Mouse (Mus musculus) left cerebral cortex, postnatal 14 days (tissue): ENCODE results near the gene Zic3. TPM values are rescaled to one million over a fixed set of nuclear protein-coding genes. Genes with fewer than 3 reads are reported as not detected.

ENCODE experiments used
- DNase-seq, 2 experiments: peaks; one replicate each; pipeline ENCODE4 v3.0.0; 2021 to 2022; ENCODE audit warnings: low spot score in 2 of 2, mixed read lengths in 1 of 2
- intact Hi-C: fragments of 180-260 bp; cut with DNase I; formaldehyde crosslinking; loops from one replicate; pipeline ENCODE4 v1.15.1; 2025
- long read RNA-seq, 2 experiments: library from polyadenylated mRNA; stranded (forward); transcript quantifications; one replicate each; pipeline ENCODE4 v2.0.0; 2021
- total RNA-seq, 2 experiments: library from RNA; stranded (reverse); gene quantifications; 2 replicates each; pipeline ENCODE4 v1.2.3; 2021

Gene Zic3
- 1 to 10 TPM; 4.1 to 4.7 TPM for total RNA-seq
- long read RNA-seq, experiment 1, partial matches to known transcripts: 1 of 9 reads
- long read RNA-seq, experiment 1, other reads (novel, unspliced or antisense): 0 of 9 reads
- long read RNA-seq, experiment 2, partial matches to known transcripts: 1 of 4 reads
- long read RNA-seq, experiment 2, other reads (novel, unspliced or antisense): 0 of 4 reads

DNA sequence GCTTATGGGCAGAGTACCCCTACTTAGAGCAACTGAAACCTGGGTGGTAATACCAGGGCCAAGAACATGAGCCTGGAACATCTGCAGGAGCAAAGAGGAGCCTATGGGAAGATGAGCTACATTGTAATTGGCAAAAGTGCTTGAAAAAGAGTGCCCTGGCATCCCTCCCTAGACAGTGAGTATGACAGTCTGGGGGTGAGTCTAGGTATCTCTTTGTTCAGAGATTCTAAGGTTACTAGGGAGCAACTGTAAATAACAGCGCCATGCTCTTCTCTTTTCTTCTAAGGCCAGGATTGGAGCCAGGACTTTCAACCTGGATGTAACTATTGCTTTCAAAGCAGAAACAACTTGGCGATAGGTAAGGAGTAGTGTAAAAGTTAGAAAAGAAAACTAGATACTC, at the start of gene Zic3:
Gene Zic3, plus strand, starts transcription at position 301 of the 400 bp plus-strand sequence.
- no peak for DNase-seq
- intact Hi-C loops: no loop called here

DNA sequence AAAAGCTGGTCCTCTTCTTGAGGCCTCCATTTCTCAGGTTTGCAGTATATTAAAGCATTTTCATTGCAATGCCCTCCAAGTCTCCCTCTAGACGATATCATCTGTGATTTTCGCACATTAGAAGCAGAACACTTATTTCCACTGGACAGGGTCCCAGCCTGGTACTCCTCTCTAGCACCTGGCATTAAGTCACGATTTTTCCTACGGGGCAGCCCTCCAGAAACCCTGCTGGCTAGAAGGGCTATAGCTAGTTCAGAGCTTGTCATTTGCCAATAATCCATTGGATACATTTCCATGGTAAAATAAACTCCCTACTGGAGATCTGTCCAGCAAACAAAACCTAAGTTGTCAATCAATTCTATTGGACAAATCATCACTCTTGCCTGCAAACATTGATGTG, 40.1 kb upstream of the Zic3 start:
- DNase-seq: no peak
- intact Hi-C loops: no loop called here

DNA sequence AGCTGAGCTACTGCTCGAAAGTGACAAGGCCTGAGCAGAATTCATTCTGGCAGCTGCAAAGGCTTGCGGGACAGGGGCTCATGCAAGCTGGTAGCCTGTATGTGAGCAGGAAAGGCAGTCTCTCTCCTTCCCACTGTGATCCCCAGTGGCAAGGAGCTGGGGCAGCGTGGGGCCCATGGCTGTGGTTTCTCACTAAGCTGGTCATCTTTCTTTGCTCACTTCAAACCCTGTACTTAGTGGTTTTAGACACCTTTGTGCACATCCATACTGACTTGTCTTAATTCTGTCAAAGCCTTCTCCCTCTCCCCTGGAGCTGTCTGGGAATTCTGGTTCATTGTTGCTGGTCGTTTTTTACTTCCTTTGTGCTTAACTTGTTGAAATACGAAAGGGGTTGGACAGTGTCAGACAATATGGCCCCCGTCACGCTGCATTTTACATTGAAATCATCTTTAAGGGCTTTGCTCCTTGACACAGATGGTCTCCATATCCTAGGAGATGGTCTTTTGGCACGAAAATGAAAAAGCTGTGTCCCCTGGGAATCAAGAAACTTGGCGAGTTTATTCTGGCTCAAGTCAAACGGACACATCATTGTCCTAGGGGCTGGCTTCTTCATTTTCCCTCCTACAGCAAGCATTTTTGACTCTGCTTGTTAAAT, 34.9 kb upstream of the Zic3 start:
- no peak for DNase-seq
- intact Hi-C loops: no loop called here

DNA sequence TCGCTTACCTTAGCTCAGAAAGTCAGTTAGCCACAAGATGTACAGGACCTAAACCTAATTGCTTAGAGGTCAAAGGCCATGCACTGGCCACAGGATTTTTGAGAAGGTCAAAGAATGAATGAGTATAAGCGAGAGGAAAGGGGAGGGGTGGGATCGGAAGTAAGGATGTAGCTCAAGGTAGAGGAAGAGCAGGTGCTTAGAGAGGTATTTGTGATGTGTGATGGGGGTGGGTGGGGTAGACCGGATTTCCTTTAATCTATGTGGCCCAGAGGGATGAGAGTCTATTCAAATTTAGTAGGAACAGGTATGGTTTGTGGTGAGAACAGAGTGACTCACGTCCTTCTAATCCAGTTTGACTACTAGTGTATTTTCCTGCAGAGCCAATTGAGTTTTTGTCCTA, 9.1 kb upstream of the Zic3 start:
- DNase-seq: no peak
- intact Hi-C loops: no loop called here

DNA sequence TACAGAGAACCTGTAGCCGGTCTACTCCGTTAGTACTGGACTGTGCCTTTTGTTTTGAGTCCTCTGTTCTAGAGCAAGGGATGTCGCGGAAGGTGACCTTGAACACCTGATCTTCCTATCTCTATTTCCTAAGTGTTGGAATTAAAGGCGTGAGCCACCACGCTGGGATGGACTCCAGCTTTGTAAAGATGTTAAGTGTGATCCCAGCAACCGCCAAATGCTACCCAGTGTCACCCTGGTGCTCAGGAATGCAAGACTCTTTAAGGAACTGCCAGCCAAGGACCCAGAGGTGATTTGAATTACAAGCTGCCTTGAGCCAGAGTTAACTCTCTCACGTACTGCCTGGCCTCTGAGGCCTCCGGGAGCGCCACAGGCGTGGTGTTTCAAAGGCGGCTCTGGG, 8.4 kb upstream of the Zic3 start:
- intact Hi-C loops: no loop called here
- no peak for DNase-seq

DNA sequence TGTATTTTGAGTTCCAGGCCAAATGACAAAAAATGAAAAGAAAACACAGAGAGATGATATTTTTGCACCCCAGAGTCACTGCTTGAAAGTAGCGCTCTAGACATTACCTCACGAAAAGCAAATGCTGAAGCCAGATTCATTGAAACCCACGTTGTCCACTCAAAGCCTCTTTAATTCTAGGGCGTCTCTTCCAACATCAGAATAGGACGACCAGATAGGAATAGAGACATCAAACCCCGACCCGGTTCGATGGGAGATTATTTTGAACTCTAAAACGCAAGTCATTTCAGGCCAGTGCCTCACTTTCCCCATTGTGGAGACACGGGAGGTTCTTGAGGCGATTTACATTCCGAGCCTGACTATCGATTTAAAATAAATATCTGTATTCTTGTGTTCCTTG, 7.7 kb upstream of the Zic3 start:
- intact Hi-C loops: loop anchor here (5.0 kb wide), 1 partner anchor 97 kb away; no protein-coding TSS in a partner anchor
- DNase-seq: no peak

DNA sequence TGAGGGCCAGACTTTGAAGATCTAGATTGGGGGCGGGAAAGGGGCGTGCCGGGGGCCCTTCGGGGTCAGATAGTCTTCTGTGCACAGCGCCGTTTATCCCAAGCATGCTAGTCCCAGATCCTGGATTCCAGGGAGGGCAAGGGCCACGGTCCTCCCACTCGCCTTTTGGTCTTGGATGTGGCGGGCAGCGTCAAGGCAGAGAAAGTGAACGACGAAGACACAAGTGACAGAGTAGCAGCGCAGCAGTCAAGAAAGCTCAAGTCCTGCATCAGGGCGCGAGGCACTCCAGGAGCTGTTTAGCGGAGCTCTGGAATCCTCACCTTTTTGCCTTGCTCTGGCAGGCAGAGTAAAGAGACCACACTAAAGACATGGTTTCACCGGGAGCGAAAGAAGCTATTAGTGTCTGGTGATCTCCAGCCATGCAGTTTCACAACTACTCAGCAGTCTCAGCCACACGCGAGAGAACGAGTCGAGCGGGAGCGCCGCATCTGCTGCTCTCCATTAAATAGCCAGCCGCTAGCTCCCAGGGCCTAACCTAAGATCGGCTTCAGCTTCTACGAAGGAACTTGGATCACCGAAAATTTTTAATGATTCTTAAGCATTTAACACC, 7.1 kb upstream of the Zic3 start:
- intact Hi-C loops: loop anchor here (5.0 kb wide), 1 partner anchor 98 kb away; no protein-coding TSS in a partner anchor
- DNase-seq: no peak

DNA sequence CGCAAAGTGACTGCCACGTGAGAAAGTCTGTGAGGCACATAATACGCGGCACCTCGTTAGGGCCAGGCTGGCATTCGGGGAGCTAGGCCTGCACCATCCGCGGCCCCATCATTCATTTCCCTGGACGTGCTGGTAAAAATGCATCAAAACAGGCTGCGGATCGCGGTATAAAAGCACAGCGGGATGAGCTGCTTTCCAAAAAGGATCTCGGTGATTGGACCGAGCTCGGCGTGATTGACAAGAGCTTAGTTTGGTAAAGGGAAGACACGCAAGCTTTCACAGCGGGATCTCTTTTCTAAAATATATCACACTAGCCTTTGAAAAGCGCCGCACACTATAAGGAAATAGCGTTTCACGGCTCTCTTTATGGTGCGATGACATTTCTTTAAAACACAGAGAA, 3.8 kb upstream of the Zic3 start:
- DNase-seq: no peak
- intact Hi-C loops: loop anchor here (5.0 kb wide), 1 partner anchor 101 kb away; no protein-coding TSS in a partner anchor

DNA sequence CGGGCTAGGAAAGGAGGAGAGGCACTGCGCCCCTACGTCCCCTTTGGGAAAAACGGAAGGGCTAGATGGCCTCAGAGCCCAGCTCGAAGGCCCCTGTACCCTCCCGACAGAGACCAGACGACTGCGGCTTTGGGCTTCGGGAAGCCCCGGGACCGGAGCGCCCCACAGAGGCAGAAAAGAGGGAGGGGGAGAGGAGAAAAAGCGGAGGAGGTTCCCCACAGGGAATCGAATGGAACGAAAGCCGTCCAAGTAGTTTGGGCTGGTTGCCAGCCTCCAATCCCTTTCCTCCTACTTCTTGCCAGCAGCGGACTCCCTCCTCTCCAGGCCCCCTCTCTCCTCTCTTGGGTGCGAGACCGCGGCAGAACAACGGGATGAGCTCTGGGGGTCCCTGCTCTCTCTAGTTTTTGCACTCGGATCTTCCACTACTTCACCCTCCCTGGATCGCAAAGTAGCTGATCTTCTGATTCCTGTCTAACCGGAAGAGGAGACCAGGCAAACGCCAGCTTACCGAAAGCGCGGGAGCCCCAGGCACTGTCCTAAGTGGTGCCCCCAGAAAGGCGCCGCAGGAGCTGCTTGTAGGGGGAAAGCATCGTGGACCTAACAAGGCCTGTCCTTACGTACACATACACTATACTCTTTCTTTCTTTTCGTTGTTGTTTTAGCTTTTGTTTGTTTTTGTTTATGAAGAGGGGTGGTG, 3.1 kb upstream of the Zic3 start:
- DNase-seq: no peak
- intact Hi-C loops: loop anchor here (5.0 kb wide), 1 partner anchor 102 kb away; no protein-coding TSS in a partner anchor

DNA sequence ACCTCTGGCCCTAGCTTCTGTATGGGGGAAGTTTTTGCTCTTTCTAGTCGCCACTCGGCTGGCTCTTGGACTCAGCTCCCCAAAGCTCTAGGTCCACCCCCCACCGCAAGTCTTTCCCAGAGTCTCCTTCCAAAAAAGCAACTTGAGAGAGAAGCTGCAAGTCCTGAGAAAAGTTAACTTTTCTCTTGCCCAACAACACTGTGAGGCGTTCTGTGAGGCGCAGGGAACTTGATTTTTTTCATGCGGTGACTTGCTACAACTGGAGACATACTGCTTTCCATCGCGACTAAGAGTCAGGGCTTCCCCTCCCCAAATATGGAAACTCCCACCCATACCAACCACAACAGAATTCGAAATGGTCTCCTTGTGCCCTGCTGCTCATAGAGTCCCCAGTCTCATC, 5.1 kb downstream of the Zic3 start:
- intact Hi-C loops: no loop called here

DNA sequence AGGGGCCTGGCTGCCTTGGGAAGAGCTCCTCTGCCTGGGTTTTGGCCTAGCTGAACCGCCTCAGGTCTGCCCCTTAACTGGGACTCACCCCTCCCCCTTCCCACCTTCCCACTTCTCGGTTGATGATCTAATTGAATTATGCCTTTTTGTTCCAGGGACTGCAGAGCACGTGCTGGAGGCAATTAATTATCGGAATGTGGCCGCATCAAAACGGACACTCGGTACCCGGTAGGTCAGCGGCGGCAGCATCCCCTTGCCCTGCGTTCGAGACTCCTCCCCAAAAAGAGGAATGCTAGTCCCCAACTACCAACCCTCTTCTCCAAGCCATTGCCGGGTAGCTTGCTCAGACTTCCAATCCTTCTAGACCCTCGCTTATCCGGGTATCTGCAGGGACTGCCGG, 5.6 kb downstream of the Zic3 start:
- DNase-seq: no peak
- intact Hi-C loops: no loop called here

More for the DNA sequence above, 5.1 kb downstream of the Zic3 start:
- DNase-seq: no peak

DNA sequence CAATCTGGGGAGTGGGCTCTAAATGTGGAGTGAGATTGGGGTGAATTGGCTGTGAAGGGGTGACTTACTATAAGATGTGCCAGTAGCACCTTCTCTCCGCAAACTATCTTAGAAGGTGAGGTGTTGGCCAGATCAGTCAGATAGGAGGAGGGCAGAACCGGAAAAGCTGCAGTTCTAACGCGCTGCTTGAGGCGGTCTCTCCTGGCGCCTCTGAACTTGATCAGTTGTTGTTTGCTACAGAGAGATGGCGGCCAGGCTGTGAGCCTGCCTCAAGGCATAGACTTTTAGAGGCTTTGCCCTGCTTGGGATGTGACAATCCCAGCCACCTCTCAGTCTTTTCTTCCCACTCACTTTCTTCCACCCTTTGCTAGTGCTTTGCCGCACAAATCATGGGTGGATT, 6.4 kb downstream of the Zic3 start:
- DNase-seq: no peak
- intact Hi-C loops: no loop called here

DNA sequence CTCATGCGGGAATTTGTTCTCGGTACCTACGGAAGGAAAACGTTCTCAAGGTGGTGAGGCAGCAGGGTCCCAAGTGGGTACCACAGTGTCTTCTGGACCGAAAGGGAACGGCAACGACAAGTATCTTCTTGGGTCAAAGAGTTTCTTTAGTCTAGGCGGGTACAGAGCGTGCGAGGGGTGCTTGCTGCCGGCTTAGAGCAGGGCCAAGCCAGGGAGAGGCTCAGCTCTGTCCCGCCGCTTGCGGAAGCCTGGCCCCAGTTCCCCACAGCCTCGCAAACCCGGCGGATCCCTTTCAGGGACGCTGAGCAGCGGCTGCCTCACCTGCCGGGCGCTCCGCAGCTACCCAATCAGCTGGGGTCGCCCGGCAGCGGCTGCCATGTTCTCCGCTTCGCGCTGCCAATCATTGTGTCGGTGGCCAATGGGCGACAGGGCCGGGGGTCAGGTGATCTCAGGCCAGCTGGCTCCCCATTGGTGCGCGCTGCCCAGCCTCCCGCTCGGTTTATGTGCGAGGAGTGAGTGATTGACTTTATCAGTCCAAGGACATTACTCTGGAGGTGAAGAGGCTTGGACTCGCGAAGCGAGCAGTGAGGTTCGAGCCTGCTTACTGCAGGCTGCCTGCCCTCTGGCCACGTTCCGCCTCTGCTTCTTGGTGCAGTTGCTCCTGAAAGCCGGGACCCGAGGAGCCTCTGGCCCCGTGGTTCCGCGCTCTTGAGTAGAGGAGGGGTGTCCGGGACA, 7.8 kb downstream of the Zic3 start:
- intact Hi-C loops: loop anchor here (5.0 kb wide), 1 partner anchor 108 kb away; no protein-coding TSS in a partner anchor
- peak in 1 of 2 experiments; percentile 29 for DNase-seq

DNA sequence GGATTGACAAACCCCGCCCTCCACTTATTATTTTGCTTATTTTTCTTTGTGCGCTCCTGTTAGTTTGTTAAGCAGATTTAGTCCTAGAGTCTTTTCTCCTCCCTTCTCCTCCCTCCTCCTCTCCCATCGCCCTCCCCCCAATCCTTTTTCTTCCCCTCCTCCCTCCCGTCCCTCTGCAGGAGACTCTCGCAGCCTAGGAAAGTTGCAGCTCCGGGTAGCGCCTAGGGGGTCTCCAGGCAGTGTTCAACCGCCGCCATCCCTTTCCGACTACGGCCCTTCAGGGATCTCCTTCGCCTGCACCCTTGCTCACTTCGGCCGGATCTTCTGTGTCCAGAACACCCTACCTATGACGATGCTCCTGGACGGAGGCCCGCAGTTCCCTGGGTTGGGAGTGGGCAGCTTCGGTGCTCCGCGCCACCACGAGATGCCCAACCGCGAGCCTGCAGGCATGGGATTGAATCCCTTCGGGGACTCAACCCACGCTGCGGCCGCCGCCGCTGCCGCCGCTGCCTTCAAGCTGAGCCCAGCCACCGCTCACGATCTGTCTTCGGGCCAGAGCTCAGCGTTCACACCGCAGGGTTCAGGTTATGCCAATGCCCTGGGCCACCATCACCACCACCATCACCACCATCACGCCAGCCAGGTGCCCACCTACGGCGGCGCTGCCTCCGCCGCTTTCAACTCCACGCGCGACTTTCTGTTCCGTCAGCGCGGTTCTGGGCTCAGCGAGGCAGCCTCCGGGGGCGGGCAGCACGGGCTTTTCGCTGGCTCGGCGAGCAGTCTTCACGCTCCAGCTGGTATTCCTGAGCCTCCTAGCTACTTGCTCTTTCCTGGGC, 8.6 kb downstream of the Zic3 start:
- DNase-seq: peak in 1 of 2 experiments; percentile 9
- intact Hi-C loops: loop anchor here (5.0 kb wide), 1 partner anchor 109 kb away; no protein-coding TSS in a partner anchor

DNA sequence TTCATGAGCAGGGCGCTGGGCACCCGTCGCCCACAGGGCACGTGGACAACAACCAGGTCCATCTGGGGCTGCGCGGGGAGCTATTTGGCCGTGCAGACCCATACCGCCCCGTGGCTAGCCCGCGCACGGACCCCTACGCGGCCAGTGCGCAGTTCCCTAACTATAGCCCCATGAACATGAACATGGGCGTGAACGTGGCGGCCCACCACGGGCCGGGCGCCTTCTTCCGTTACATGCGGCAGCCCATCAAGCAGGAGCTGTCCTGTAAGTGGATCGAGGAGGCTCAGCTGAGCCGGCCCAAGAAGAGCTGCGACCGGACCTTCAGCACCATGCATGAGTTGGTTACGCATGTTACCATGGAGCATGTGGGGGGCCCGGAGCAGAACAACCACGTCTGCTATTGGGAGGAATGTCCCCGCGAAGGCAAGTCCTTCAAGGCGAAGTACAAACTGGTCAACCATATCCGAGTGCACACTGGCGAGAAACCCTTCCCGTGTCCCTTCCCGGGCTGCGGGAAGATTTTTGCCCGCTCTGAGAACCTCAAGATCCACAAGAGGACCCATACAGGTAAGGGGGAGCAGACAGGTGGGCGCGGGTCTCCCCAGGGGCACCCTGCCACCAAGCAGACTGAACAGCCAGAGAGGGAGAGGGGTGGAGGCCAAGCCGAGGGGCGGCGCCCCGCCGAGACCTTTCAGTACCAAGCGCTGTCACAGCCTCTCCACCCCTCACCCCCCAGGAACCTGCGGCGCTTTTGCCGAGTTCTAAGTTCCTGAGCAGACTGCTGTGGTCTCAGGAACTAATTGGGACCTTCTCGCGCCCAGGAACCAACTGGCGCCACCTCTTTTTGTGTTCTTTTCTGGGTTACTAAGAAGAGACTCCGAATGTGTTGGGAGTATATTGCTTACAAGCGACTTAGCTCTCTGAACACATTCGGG, 9.4 kb downstream of the Zic3 start:
- DNase-seq: no peak
- intact Hi-C loops: loop anchor here (5.0 kb wide), 1 partner anchor 110 kb away; no protein-coding TSS in a partner anchor

DNA sequence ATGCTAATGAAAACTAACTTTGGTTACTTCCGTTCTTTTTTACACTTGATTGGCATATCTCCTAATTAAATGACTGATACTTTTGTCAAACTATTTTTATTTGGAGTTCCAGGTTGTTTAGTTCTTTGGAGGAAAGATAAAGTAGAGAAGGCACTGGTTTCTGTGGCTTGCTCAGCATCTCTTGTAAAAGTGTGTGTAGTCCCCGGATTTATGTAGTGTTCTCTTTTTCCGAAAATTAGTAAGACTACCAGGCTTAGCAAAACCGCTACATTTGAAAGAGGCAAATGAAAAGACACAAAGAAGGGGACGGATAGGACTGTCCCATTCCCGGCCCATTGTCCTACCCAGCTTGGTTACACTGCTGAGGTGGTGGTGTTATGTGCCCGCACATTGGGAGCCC, 10.1 kb downstream of the Zic3 start:
- DNase-seq: no peak
- intact Hi-C loops: loop anchor here (5.0 kb wide), 1 partner anchor 110 kb away; no protein-coding TSS in a partner anchor

DNA sequence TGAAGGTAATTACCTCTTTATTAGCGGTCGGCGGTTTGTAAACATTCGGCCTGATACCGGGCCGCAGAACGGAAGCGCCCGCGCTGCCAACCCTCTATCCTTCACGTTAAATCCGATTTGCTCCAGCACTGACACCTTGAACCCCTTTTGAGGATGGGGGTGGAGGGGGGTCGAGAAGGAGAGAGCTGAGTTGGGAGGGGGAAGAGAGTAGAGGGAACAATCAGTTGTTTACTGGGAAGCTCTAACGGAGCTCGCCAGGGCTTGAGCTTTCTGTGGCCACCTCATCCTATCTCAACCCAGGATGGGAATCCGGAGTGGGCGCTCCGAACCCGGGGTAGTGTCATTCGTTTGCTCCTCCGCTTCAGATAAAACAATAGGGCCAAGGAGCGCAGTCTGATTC, 11.0 kb downstream of the Zic3 start:
- DNase-seq: no peak
- intact Hi-C loops: loop anchor here (5.0 kb wide), 1 partner anchor 111 kb away; no protein-coding TSS in a partner anchor
